Mouse (Mus musculus): ENCODE measurements around the gene Srm. TPM values are rescaled to one million over a fixed set of nuclear protein-coding genes. Genes with fewer than 3 reads are reported as not detected.

Gene Srm
- total and polyA plus RNA-seq, 3 experiments: 136 to 640 (median 151) TPM

- TF ChIP-seq SIN3A (IDR thresholded peaks at IDR 0.05; ENCODE audit: low read length): no peak
- TF ChIP-seq MAX (IDR thresholded peaks at IDR 0.05; ENCODE audit: low read length): no peak
- TF ChIP-seq RCOR1 (conservative IDR thresholded peaks at IDR 0.05; ENCODE audit: low read depth, low read length): no peak
- TF ChIP-seq HCFC1 (IDR thresholded peaks at IDR 0.05; ENCODE audit: low read depth, low read length): no peak
- no peak for TF ChIP-seq NELFE (IDR thresholded peaks at IDR 0.05; ENCODE audit: low read depth, low read length)
- TF ChIP-seq ZKSCAN1 (IDR thresholded peaks at IDR 0.05; ENCODE audit: borderline replicate concordance, low read depth, low read length): no peak
- no peak for TF ChIP-seq MEF2A (IDR thresholded peaks at IDR 0.05; ENCODE audit: borderline replicate concordance, low read depth, low read length)
- TF ChIP-seq POLR2A (IDR thresholded peaks at IDR 0.05; ENCODE audit: low read depth, low read length): no peak
- no peak for TF ChIP-seq SMC3 (IDR thresholded peaks at IDR 0.05; ENCODE audit: low read depth, low read length)
- TF ChIP-seq EP300 (IDR thresholded peaks at IDR 0.05; ENCODE audit: low read length): no peak
- TF ChIP-seq ZMIZ1 (IDR thresholded peaks at IDR 0.05; ENCODE audit: low read depth, low read length): no peak
- TF ChIP-seq E2F4 (IDR thresholded peaks at IDR 0.05; ENCODE audit: insufficient replicate concordance, low read depth, low read length): no peak
- TF ChIP-seq MAZ (IDR thresholded peaks at IDR 0.05; ENCODE audit: low read depth, low read length): no peak
- TF ChIP-seq TBP (conservative IDR thresholded peaks at IDR 0.05; ENCODE audit: low read depth, low read length): no peak
- no peak for TF ChIP-seq ETS1 (conservative IDR thresholded peaks at IDR 0.05; ENCODE audit: low read depth, low read length)
- no peak for TF ChIP-seq MAFK (IDR thresholded peaks at IDR 0.05; ENCODE audit: insufficient replicate concordance, low read length)
- no peak for TF ChIP-seq USF1 (IDR thresholded peaks at IDR 0.05; ENCODE audit: low read depth, low read length)
- TF ChIP-seq TCF12 (IDR thresholded peaks at IDR 0.05; ENCODE audit: low read depth, low read length): no peak
- TF ChIP-seq ELF1 (IDR thresholded peaks at IDR 0.05; ENCODE audit: low read depth, low read length): no peak
- no peak for TF ChIP-seq MXI1 (IDR thresholded peaks at IDR 0.05; ENCODE audit: low read depth, low read length)
- no peak overlapping the region for H3K4me3 ChIP-seq (replicated peaks in 1 of 3; ENCODE audit: low read depth in 2 of 3, low read length in 2 of 3, poor library complexity in 1 of 3)
- no peaks in the 10 kb centered on the region for H3K79me2 ChIP-seq (replicated peaks; ENCODE audit: control insufficient read depth, extremely low read depth, insufficient read depth, poor library complexity, severe bottlenecking)
- H3K27ac ChIP-seq (ENCODE audit: insufficient read depth, low read depth): no peak overlapping the region
- peaks cover 30% of the 10 kb centered on the region for H3K9me3 ChIP-seq (replicated peaks; ENCODE audit: low read length)
- H3K4me1 ChIP-seq (ENCODE audit: control insufficient read depth in 1 of 2, insufficient read depth in 2 of 2): peaks cover 4 to 27% of the 10 kb centered on the region in 2 experiments; a peak in 3 of 4 replicates
- no peak for DNase-seq (ENCODE audit: extremely low read depth)
- H3K4me2 ChIP-seq (ENCODE audit: insufficient read depth, low read depth, poor library complexity, severe bottlenecking): no peak overlapping the region
- no peak overlapping the region for H3K9ac ChIP-seq (ENCODE audit: insufficient read depth, low read depth)
- H3K36me3 ChIP-seq (replicated peaks in 1 of 2; ENCODE audit: control insufficient read depth in 1 of 2, insufficient read depth in 1 of 2, low read length in 1 of 2): peaks cover 31 to 56% of the 10 kb centered on the region in 2 experiments
- dilution Hi-C loops (cut with MboI; ENCODE audit: extremely low pct_ligation_motif_present, extremely low pct_unique_long_range_greater_than_20kb, low sequenced_read_pairs) (no loop called here), in situ Hi-C loops (cut with MboI; ENCODE audit: low pct_ligation_motif_present, low pct_unique_long_range_greater_than_20kb, low sequenced_read_pairs) (loop anchor here (25.0 kb wide), 1 partner anchor 438 kb away; the partner anchor contains the start of genes Fbxo2, Fbxo44 and Fbxo6)
- no peaks in the 10 kb centered on the region for H3K27me3 ChIP-seq (replicated peaks)
Observed at GRCm38 (mm10) chr4:148600316-148600715, 9.0 kb downstream of the Srm start.

GRCm38 (mm10) chr4:148601871-148602270 lies 10.6 kb downstream of the Srm start:
- dilution Hi-C loops (cut with MboI; ENCODE audit: extremely low pct_ligation_motif_present, extremely low pct_unique_long_range_greater_than_20kb, low sequenced_read_pairs) (no loop called here), in situ Hi-C loops (cut with MboI; ENCODE audit: low pct_ligation_motif_present, low pct_unique_long_range_greater_than_20kb, low sequenced_read_pairs) (loop anchor here (25.0 kb wide), 1 partner anchor 440 kb away; the partner anchor contains the start of genes Fbxo2, Fbxo44 and Fbxo6)
- Histone ChIP-seq H3K27me3 (replicated peaks) (no peaks in the 10 kb centered on the region), H3K36me3 (replicated peaks in 1 of 2; ENCODE audit: control insufficient read depth in 1 of 2, insufficient read depth in 1 of 2, low read length in 1 of 2) (peaks cover 18 to 43% of the 10 kb centered on the region in 2 experiments), H3K4me2 (ENCODE audit: insufficient read depth, low read depth, poor library complexity, severe bottlenecking) (no peak overlapping the region), H3K4me3 (replicated peaks in 1 of 3; ENCODE audit: low read depth in 2 of 3, low read length in 2 of 3, poor library complexity in 1 of 3) (no peak overlapping the region), H3K9me3 (replicated peaks; ENCODE audit: low read length) (peaks cover 17% of the 10 kb centered on the region), H3K79me2 (replicated peaks; ENCODE audit: control insufficient read depth, extremely low read depth, insufficient read depth, poor library complexity, severe bottlenecking) (no peaks in the 10 kb centered on the region), H3K9ac (ENCODE audit: insufficient read depth, low read depth) (no peak overlapping the region), H3K4me1 (ENCODE audit: control insufficient read depth in 1 of 2, insufficient read depth in 2 of 2) (peaks cover 4 to 27% of the 10 kb centered on the region in 2 experiments; a peak in 3 of 4 replicates), H3K27ac (ENCODE audit: insufficient read depth, low read depth) (no peak overlapping the region)
- 0 out of 2 replicates have a peak, but pooled peaks have one; percentile 20 for TF ChIP-seq MEF2A (IDR thresholded peaks at IDR 0.05; ENCODE audit: borderline replicate concordance, low read depth, low read length)
- TF ChIP-seq E2F4 (IDR thresholded peaks at IDR 0.05; ENCODE audit: insufficient replicate concordance, low read depth, low read length): no peak
- TF ChIP-seq EP300 (IDR thresholded peaks at IDR 0.05; ENCODE audit: low read length): peak; percentile 44; the same call in 1 of the 2 replicates
- no peak for TF ChIP-seq POLR2A (IDR thresholded peaks at IDR 0.05; ENCODE audit: low read depth, low read length)
- no peak for TF ChIP-seq CHD1 (IDR thresholded peaks at IDR 0.05; ENCODE audit: low read depth, low read length)
- peak; percentile 74; the same call in 1 of the 2 replicates for TF ChIP-seq IRF4 (IDR thresholded peaks at IDR 0.05; ENCODE audit: low read depth, low read length)
- TF ChIP-seq UBTF (IDR thresholded peaks at IDR 0.05; ENCODE audit: low read depth, low read length): no peak
- no peak for TF ChIP-seq SIN3A (IDR thresholded peaks at IDR 0.05; ENCODE audit: low read length)
- TF ChIP-seq JUN (IDR thresholded peaks at IDR 0.05; ENCODE audit: insufficient read depth, low read depth, low read length): peak; percentile 51; the same call in 1 of the 2 replicates
- peak; percentile 56; the same call in 1 of the 2 replicates for TF ChIP-seq JUND (conservative IDR thresholded peaks at IDR 0.05; ENCODE audit: low read depth, low read length)
- no peak for TF ChIP-seq ZC3H11A (IDR thresholded peaks at IDR 0.05; ENCODE audit: low read depth, low read length)
- no peak for TF ChIP-seq HCFC1 (IDR thresholded peaks at IDR 0.05; ENCODE audit: low read depth, low read length)
- TF ChIP-seq USF2 (conservative IDR thresholded peaks at IDR 0.05; ENCODE audit: low read depth, low read length): no peak
- DNase-seq (ENCODE audit: extremely low read depth): peak; percentile 39

All from CH12.LX (cell line).